Mouse (Mus musculus): Measurements from ENCODE around the gene Ear2. TPM values are rescaled to one million over a fixed set of nuclear protein-coding genes. Genes with fewer than 3 reads are reported as not detected.
"Not testable (repeated sequence)": the region's sequence is repeated elsewhere in the genome, so short reads cannot be mapped to it uniquely, and the experiment has no call there.

Gene Ear2
- polyA plus RNA-seq (2016; fragmentation: Nextera tagmentation; extraction: Ambion mirVana) = not detected in 2 replicates

- H3K9ac ChIP-seq, H3K36me3 ChIP-seq: not testable (repeated sequence)
These were observed at the start of gene Ear2 for GRCm38 (mm10) chr14:44102354-44102753. Gene Ear2 (plus strand): TSS chr14:44102654.

GRCm38 (mm10) chr14:44067879-44068278, 34.6 kb upstream of the Ear2 start:
- not testable (repeated sequence) for H3K4me1 ChIP-seq (replicated peaks); H3K27me3 ChIP-seq (replicated peaks); H3K36me3 ChIP-seq; H3K9ac ChIP-seq; H3K9me3 ChIP-seq (replicated peaks); H3K4me2 ChIP-seq; ATAC-seq (ENCODE audit: insufficient number of reproducible peaks, low FRiP score); H3K27ac ChIP-seq (ENCODE audit: poor library complexity, severe bottlenecking); H3K4me3 ChIP-seq
- WGBS = 62% methylated on average over 1 of the region's 1 CpGs

More at GRCm38 (mm10) chr14:44102354-44102753, at the start of gene Ear2:
- ATAC-seq (ENCODE audit: insufficient number of reproducible peaks, low FRiP score); H3K9me3 ChIP-seq (replicated peaks); H3K4me1 ChIP-seq (replicated peaks); H3K4me3 ChIP-seq; H3K27me3 ChIP-seq (replicated peaks); H3K4me2 ChIP-seq; H3K27ac ChIP-seq (ENCODE audit: poor library complexity, severe bottlenecking): not testable (repeated sequence)
- WGBS = 72% methylated on average over 2 of the region's 2 CpGs

GRCm38 (mm10) chr14:44070595-44070994, 31.9 kb upstream of the Ear2 start:
- H3K36me3 ChIP-seq; H3K9ac ChIP-seq; H3K4me1 ChIP-seq (replicated peaks); H3K4me3 ChIP-seq; H3K4me2 ChIP-seq; ATAC-seq (ENCODE audit: insufficient number of reproducible peaks, low FRiP score); H3K9me3 ChIP-seq (replicated peaks); H3K27me3 ChIP-seq (replicated peaks); H3K27ac ChIP-seq (ENCODE audit: poor library complexity, severe bottlenecking): not testable (repeated sequence)
- 73% methylated on average over 2 of the region's 3 CpGs for WGBS

- not testable (repeated sequence) for ATAC-seq (ENCODE audit: insufficient number of reproducible peaks, low FRiP score)
These were observed 24.6 kb upstream of the Ear2 start for GRCm38 (mm10) chr14:44077785-44078341.

GRCm38 (mm10) chr14:44086588-44086987, 15.9 kb upstream of the Ear2 start:
- not testable (repeated sequence) for H3K9ac ChIP-seq; ATAC-seq (ENCODE audit: insufficient number of reproducible peaks, low FRiP score); H3K4me1 ChIP-seq (replicated peaks); H3K4me3 ChIP-seq; H3K9me3 ChIP-seq (replicated peaks); H3K4me2 ChIP-seq; H3K27ac ChIP-seq (ENCODE audit: poor library complexity, severe bottlenecking); H3K27me3 ChIP-seq (replicated peaks); H3K36me3 ChIP-seq
- WGBS = 79% methylated on average over 1 of the region's 1 CpGs

More at GRCm38 (mm10) chr14:44077785-44078341, 24.6 kb upstream of the Ear2 start:
- H3K27ac ChIP-seq (ENCODE audit: poor library complexity, severe bottlenecking); H3K36me3 ChIP-seq; H3K4me2 ChIP-seq; H3K4me1 ChIP-seq (replicated peaks); H3K27me3 ChIP-seq (replicated peaks); H3K4me3 ChIP-seq; H3K9me3 ChIP-seq (replicated peaks); H3K9ac ChIP-seq: not testable (repeated sequence)
- WGBS = 66% methylated on average over 5 of the region's 5 CpGs

GRCm38 (mm10) chr14:44087535-44087934, 14.9 kb upstream of the Ear2 start:
- not testable (repeated sequence) for ATAC-seq (ENCODE audit: insufficient number of reproducible peaks, low FRiP score); H3K9ac ChIP-seq; H3K27ac ChIP-seq (ENCODE audit: poor library complexity, severe bottlenecking); H3K4me2 ChIP-seq; H3K27me3 ChIP-seq (replicated peaks); H3K4me3 ChIP-seq; H3K9me3 ChIP-seq (replicated peaks); H3K36me3 ChIP-seq; H3K4me1 ChIP-seq (replicated peaks)
- 51% methylated on average over 2 of the region's 2 CpGs for WGBS

GRCm38 (mm10) chr14:44091524-44091923, 10.9 kb upstream of the Ear2 start:
- not testable (repeated sequence) for H3K9ac ChIP-seq; H3K4me1 ChIP-seq (replicated peaks); H3K36me3 ChIP-seq; H3K27me3 ChIP-seq (replicated peaks); ATAC-seq (ENCODE audit: insufficient number of reproducible peaks, low FRiP score); H3K27ac ChIP-seq (ENCODE audit: poor library complexity, severe bottlenecking); H3K4me3 ChIP-seq; H3K4me2 ChIP-seq; H3K9me3 ChIP-seq (replicated peaks)
- WGBS = 59% methylated on average over 1 of the region's 1 CpGs

- WGBS = 43% methylated on average over 5 of the region's 5 CpGs
- not testable (repeated sequence) for H3K4me1 ChIP-seq (replicated peaks); H3K36me3 ChIP-seq; H3K9ac ChIP-seq; ATAC-seq (ENCODE audit: insufficient number of reproducible peaks, low FRiP score); H3K4me3 ChIP-seq; H3K9me3 ChIP-seq (replicated peaks); H3K4me2 ChIP-seq; H3K27me3 ChIP-seq (replicated peaks); H3K27ac ChIP-seq (ENCODE audit: poor library complexity, severe bottlenecking)
These were observed 8.0 kb upstream of the Ear2 start for GRCm38 (mm10) chr14:44094445-44094844.

- H3K4me2 ChIP-seq; H3K4me1 ChIP-seq (replicated peaks); H3K36me3 ChIP-seq; H3K4me3 ChIP-seq; ATAC-seq (ENCODE audit: insufficient number of reproducible peaks, low FRiP score); H3K9ac ChIP-seq; H3K27me3 ChIP-seq (replicated peaks); H3K9me3 ChIP-seq (replicated peaks); H3K27ac ChIP-seq (ENCODE audit: poor library complexity, severe bottlenecking): not testable (repeated sequence)
- WGBS = no CpG with 5 or more reads among the region's 1 CpGs
These were observed 2.4 kb upstream of the Ear2 start for GRCm38 (mm10) chr14:44100030-44100429.

- H3K9ac ChIP-seq = no peak overlapping the region
- no peaks in the 10 kb centered on the region for H3K36me3 ChIP-seq
- H3K27ac ChIP-seq (ENCODE audit: poor library complexity, severe bottlenecking) = no peak overlapping the region
- H3K4me3 ChIP-seq = no peak overlapping the region
- no peaks in the 10 kb centered on the region for H3K27me3 ChIP-seq (replicated peaks)
- no peak for ATAC-seq (ENCODE audit: insufficient number of reproducible peaks, low FRiP score)
- H3K4me1 ChIP-seq (replicated peaks) = no peaks in the 10 kb centered on the region
- H3K9me3 ChIP-seq (replicated peaks) = no peaks in the 10 kb centered on the region
- no peak overlapping the region for H3K4me2 ChIP-seq
These were observed 8.5 kb downstream of the Ear2 start for GRCm38 (mm10) chr14:44110981-44111380.

GRCm38 (mm10) chr14:44123551-44123950, 21.1 kb downstream of the Ear2 start, which contains the start of gene Gm3327:
Gene Gm3327 (plus strand): TSS chr14:44123851.
- not testable (repeated sequence) for H3K27me3 ChIP-seq (replicated peaks); H3K4me3 ChIP-seq; ATAC-seq (ENCODE audit: insufficient number of reproducible peaks, low FRiP score); H3K4me1 ChIP-seq (replicated peaks); H3K27ac ChIP-seq (ENCODE audit: poor library complexity, severe bottlenecking); H3K9me3 ChIP-seq (replicated peaks); H3K36me3 ChIP-seq; H3K9ac ChIP-seq; H3K4me2 ChIP-seq
- WGBS = 77% methylated on average over 4 of the region's 4 CpGs

Data from heart, embryonic 12.5 days (tissue).